Mouse (Mus musculus) lung, postnatal 36 days (tissue): ENCODE measurements around the gene Lrrc36.

Experiments
- DNase-seq: peaks from one replicate; pipeline ENCODE4 v3.0.0; 2022; ENCODE audit warnings: mixed read lengths

The Lrrc36 gene

DNA sequence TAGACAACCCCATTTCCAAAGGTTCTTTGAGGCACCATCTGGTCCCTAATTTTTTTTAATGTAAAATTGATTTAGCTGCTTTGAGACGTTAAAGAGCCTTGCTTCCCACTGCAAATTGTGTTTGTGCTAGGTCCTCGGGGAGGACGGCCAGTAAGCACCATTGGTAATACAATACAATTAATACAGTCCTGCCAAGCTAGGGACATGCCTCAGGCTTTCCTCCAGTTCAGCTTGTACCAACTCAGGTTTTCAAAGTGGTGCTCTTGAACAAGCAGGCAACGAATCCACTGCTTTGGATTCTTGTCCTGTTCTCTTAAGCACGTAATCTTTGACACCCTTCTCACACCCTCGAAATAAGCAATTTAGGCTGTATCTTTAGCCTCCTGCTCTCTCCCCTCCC, 19.6 kb downstream of the Lrrc36 start:
- peak; percentile 24 for DNase-seq

DNA sequence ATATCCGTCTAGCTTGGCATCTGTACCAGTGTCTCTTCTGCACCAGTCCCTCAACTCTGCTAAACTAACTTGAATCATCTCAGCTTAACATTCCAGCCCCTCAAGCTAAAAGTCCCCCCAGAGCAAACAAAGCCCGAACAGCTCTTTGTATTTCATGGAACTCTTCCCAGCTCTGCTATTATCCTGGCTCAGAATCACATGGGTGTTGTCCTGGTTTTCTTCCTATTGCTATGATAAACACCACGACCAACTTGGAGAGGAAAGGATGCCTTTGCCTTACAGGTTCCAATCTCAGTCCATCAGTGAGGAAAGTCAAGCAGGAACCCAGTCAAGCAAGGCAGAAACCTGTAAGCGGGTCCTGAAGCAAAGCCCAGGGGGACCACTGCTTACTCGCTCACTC, 20.1 kb downstream of the Lrrc36 start:
- peak; percentile 65 for DNase-seq

DNA sequence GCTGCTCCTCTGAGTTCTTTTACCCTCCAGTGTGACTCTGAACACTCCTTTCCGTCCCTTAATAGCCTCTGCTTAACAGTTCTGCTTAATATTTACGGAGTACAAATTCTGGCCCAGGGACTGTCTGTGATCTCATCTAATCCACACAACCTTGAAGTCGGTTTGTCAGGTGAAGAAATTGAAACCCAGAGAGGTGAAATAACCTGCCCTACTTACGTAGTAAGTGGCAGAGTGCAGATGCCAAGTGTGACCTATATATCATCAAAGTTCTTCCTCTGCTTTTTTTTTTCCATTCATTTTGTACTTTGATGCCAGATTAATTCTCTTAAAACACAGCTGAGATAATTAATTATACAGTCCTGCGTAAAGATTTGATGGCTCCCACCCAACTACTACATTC, 20.8 kb downstream of the Lrrc36 start:
- DNase-seq, result no peak

DNA sequence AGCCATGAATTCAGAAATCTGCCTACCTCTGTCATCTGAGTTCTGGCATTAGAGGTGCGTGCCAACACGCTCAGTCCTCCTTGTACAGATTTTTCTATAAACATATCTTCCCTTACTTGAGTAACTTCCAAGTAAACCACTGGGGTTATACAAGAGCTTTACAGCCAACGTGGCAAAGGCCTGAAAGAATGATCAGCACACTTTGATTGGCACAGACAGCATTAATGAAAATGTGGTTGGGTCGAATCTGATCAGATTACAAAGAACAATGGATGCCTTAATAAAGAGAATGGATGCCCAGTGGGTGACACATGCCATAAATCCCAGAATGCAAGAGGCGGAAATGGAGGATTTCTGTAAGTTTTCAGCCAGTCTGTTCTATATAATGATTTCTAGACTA, 22.8 kb downstream of the Lrrc36 start:
- no peak for DNase-seq

DNA sequence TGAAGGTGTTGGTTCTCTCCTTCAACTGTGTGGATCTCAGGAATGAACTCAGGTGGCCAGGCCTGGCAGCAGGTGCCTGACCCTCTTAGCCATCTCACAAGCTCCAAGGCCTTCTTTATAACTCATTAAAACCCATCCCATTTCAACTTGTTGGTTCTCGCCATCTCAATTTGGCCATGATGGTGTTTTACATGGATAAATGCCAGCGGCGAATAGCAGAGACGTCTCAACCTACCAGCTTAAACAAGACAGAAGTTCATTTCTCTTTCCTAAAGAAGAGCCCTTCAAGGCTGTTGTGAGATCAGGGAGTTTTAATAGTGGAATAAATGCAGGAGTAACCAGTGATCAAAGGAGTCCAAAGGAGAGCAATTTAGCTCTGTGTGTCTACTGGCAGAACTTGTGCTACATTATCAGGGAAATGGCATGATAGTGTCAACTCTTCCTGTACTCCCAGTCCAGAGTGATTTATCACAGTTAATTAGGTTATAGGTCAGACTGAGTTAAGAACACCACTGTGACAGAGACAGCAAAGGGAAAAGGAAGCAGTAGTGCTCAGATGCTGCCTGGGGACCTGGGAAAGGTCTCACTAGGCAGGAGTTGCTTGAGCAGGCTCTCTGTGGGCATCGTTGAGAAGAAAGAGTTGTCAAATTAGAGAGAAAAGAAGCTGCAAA, 23.8 kb downstream of the Lrrc36 start:
- no peak for DNase-seq

DNA sequence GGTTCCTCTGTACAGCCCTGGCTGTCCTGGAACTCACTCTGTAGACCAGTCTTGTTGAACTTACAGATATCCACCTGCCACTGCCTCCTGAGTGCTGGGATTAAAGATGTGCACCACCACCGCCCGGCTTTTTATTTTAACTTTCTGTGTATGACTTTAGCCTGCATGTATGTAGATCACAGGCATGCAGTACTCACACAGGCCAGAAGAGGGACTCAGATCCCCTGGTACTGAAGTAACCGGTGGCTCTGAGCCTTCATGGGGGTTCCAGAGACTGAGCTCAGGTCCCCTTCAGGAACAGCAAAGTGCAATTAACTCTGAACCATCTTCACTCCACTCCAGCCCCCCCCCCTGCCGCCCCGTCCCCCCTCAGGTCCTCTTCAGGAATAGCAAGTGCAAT, 25.5 kb downstream of the Lrrc36 start:
- peak; percentile 73 for DNase-seq

DNA sequence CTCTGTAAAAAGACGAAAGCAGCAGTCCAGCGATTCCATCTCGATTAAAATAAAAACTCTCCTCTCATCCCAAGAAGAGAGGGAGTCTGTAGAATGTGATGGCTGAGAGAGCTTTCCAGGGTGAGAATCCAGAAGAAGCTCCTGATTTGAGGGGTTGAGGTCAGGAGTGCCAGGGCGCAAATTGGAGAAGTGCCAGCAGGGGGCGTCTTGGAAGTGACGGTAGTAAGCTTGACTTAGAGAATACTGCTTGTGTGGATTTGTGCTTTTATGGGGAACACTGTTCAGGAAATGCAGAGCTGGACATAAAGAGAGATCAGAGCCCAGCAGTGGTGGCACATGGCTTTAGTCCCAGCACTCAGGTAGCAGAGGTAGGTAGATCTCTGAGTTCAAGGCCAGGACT, 28.1 kb downstream of the Lrrc36 start:
- DNase-seq, result peak; percentile 70

DNA sequence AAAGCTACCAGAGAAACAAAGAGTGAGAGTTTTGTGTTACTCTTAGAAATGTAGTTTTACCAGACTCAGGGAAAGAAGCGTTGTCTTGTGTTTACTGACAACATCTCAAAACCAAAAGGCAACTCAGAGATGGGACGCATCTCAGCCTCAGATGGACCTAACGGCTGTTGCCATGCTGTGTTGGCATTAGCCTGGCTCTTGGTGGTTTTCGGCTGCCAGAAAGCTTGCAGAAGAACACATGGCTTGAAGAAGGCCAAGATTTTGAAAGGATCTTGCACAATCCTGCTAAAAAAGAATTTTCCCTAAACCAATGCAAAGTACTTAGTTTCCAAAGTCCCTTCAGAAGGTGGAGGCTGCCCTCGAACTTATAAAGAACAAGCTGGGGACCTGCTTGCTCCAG, 29.3 kb downstream of the Lrrc36 start:
- DNase-seq, result no peak

DNA sequence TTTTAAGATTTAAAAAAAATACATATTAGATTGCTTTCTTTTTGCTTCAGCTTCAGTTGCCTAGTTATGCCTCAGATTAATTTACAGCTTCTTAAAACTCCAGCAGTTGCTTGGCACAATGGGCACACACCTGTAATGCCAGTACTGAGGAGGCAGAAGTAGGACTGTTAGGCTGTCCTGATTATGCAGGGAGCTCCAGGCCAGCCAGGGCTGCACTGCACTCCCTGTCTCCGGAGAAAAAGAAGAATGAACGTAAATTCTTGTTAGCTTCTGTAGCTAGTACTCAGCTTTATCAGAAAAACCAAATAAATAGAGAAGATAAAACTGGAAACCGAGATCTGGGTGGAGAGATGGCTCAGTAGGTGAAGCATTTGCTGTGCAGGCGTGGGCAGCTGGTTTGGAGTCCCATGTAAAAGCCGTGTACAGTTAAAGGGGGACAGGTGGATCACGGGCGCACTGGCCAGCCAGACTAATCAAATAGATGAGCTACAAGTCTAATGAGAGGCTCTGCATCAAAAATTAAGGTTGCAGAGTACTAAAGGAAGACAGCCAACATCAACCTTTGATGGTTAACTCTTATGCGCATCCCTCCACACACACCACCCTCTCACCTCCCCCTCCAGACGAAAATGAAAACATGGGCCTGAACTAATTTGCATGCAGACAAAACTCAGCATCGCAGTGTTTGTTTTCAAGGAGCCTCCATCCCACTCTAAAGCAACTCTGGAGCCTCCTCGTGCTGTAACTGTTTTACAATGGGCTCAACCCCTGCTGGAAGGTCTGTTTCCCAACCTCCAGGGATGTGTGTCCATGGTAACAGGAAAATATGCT, 32.1 kb downstream of the Lrrc36 start:
- DNase-seq, result no peak

DNA sequence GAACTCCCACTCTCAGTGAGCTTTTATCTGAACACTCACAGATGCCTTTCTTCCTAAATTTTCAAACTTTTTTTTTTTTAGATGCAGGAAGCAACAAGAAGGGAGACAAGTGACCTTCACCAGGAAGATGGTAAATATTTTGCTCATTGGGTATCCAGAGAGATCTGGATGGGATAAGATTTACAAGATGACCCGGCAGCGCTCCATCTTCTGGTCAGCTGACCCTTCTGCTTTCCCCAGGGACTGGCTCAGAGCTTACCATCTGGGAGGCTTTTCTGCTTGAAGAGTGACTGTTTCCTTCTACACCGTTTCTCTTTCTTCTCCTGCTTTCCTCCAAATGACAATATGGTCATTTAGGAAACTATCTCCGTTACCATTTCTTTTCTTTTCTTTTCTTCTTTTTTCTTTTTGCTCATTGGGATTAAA, 32.8 kb downstream of the Lrrc36 start:
- DNase-seq, result no peak

DNA sequence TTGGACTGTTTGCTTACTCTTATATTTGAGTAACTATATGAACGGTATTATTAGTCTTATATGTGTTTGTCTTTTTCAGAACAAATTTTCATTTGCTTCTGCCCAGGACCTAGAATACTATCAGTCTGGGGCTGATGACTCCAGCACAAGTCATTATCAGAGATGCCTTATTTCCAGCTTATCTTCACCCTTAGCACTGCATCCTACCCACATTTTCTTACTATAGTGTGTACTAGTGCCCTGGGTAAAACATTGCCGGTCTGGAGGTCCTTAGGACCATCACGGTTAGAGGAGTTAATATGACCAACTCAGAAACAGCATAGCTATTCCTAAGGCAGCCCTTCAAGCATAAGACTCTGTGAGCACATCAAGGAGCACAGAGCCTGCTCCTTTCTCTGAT, 34.8 kb downstream of the Lrrc36 start:
- DNase-seq, result no peak

DNA sequence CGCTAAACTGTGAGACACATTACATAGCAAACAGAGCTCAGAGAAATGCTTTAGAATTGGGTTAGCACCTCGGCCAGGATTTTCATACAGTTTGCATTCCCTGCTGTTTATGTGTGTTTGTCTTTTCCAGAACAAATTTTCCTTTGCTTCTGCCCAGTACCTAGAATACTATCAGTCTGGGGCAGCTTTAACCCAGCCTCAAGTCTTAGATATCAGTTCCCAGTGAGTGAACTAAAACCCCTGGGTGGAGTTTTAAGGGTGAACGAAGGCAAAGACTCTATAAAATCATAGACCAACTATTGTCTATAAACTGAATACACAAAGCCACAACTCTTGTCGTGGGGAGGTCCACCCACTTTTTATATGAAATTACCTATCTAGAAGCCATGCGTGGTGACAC, 35.2 kb downstream of the Lrrc36 start:
- no peak for DNase-seq

DNA sequence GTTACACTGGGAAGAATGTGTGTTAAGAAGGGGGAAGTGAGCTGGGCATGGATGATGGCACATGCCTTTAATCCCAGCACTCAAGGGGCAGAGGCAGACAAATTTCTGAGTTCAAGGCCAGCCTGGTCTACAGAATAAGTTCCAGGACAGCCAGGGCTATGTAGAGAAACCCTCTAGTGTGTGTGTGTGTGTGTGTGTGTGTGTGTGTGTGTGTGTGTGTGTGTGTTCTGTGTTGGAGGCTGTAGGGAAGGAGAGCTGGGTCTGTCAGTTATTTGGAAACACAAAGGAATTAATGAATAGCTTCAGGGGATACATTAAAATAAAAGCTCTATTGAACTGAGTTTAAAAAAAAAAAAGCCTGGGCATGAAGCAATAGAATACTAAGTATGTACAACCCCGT, 37.6 kb downstream of the Lrrc36 start:
- DNase-seq, result no peak

DNA sequence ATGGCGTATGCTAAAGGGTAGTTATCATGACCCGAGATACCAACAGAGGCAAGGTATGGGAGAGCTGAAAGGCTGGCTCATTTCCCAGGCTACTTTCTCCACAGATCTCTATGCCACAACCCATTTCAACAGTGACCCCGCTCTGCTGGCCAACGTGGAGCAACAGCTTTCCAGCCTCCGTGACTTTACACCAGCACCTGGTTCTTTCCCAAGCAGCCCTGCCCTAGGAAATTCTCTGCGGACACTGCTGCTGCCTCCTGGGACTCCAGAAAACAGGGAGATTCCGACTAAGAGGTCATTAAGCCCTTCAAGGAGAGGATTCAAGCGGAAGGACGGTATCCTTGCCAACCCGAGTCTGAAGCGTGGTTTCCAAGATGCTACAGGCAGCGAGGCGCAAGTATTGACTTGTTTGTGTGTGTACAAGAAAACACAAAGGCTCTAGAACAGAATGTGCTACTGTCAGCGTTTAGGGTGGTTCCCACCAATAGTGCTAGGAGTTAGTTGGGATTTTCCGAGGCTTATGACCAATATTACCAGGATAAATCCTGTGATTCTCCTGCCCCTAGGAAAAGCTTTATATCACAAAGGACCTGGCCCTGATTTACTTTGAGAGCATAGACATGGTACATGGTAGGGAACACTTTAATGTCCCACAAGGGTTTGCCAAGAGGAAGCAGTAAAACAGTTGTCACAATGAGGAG, 38.7 kb downstream of the Lrrc36 start:
- DNase-seq, result no peak

DNA sequence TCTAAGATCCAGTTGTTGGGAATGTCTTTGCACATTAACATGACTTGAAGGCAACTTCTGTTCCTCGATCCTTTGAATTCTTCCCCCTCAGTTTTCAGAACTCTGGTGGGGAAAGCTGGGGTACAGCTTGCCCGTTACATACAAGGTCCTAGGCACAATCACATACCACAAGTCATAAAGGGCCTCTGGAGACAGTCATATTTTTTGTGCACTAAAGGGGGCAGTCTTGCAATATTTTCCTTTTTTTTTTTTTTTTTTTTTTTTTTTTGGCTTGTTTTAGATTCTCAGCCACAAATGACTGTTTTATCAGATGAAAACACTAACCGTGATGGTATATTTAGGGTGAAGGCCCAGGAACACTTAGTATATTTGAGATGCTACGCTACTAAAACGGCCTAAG, 39.9 kb downstream of the Lrrc36 start:
- DNase-seq, result no peak

DNA sequence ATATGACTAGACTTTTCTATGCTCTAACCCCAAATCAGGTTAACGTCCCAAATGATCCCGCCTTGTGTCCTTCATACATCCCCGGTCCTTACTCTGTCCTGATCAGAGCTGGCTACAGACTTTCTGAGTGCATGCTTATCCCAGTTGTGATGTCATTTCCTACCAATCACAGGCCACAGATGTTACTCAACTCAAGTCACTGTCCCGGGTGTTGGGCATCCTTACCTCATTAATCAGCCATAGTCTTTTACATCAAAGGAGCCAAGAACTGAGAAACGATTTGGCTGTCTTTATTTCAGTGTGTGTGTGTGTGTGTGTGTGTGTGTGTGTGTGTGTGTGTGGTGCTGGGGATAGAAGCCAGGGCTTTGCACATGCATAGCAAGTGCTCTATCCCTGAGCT, 40.7 kb downstream of the Lrrc36 start:
- DNase-seq, result peak; percentile 71

DNA sequence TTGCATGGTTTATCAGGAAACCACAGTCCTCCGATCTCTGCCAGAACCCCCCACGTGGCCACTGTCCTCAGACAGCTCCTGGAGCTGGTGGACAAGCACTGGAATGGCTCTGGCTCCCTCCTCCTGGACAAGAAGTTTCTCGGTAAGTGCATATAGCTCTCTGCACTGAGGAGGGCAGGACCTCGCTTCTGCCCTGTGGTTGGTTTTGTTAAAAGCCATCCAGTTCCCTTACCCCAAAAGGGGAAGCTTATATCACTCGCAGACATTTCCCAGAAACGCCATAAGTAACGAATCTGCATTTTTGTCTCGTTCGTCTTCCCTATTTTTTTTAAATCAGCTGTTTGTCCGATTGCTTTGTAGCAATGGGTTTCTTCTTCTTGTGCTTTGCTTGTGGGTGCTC, 41.8 kb downstream of the Lrrc36 start:
- DNase-seq, result no peak

DNA sequence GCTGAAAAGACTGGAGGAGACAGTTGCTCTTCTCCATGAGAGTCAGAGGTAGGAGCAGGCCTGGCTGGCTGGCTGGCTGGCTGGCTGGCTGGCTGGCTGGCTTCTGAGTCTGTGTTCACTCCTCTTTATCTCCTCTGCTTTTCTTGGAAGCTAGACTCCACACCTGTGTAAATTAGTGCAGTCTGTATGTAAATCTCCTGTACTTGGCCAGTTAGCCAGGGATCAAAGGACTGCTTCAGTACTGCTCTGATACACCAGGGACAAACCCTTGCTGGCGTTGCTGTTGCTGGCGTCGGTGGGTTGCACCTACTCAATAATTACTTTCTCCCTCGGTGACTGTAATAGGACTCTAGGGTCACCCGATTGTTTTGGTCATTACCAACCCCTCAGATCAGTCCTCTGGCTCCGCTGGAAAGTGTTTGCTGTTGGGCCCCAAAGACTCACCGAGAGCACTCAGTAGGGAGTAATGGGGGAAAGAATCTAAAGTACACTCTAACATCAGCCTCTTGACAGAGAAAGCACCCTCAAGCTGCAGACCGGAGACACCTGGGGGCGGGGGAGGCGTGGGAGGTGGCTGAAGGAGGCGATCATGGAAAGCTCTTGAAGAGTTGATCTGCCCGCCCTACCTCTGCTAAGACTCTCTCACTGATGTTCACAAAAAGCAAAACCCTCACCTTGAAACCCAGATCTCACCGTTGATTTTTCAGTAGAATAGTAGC, 47.9 kb downstream of the Lrrc36 start:
- peak; percentile 67 for DNase-seq

DNA sequence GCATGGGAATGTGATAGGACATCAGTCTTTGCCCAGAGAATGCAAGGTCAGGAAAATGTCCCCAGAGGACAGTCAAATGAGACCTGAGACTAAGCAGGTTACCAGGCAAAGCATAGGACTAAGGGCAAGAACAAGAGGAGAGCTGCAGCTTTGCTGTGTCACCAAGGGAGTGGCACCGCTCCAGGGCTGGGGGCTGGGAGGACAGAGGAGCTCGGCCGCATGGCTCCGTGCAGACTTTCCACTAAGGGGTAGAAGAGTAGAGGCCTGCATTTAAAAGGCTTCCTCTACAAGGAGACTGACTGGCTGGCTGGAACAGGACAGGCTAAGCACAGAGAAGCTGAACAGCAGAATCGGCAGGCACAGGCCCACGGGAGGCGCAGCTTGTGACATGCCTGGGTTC, 51.2 kb downstream of the Lrrc36 start:
- no peak for DNase-seq

DNA sequence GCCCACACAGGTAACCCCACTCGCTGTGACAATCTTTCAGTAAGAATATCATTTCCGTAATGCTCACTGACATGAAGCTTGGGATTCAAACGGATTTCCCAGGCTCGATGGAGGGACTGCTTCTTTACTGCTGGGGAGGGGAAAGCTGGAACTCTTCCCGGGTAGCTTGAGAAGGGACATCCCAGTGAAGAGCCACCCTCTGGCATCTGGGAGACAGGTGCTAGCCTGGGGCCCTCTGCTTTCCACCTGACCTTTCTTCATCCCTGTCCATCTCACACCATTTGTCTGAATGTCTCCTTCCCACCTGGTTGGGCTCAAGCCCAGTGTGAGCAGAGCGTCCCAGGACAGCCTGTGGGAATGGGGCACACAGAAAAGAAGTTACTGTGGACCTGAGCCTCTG, 52.9 kb downstream of the Lrrc36 start:
- no peak for DNase-seq

DNA sequence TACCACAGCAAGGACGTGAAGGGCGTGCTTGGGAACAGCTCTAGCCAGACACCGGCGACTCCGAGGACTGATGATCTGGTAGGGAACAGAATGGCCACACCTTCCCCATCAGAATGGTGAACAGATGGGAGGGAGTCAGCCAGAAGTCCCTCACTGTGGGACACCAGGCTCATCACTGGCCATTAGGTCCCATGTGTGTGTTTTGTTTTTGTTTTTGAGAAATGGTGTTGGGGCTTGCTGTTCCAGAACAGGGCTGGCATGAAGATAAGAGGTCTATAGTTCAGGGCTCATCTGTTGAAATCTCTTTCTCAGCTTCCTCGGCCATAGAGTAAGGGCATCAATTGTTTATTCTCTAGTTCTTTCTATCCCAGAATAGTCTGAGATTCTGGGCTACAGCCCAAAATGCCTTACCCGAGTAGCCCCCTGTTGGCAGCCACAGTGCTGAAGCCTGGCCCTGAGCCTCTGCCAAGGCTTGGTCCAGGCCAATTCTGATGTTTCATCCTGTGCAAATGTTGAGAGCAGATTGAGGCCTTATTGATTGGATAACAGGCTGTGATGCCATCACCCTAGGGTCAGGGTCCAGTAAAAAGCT, 53.4 kb downstream of the Lrrc36 start:
- peak; percentile 51 for DNase-seq

DNA sequence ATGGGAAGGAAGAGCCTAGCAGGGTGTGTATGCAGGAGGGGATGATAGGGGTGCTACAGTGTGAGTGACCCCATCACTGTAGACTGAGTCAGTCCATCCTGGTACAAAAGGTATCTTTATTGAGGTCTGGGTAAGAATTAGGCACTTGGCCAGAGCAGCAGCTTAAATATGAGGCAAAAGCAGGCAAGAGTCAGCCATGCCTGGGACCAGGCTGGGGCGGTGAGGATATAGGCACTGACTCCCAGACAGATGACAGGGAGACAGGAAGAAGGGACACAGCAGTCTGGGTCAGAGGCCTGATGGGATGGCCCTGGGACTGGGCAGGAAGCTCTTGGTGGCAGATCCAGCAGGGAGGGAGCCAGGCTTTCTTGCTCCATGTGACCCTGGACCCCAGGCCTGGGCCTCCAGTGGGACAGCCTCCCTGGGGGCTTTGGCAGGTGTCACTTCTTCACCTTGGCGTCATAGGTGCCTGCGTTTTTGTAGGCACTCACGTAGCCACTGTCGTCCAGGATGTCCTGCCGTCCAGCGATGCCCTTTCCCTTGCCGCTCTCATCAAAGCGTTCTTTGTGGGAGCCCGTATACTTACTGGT, 54.1 kb downstream of the Lrrc36 start:
- DNase-seq, result no peak
